Mouse (Mus musculus): ENCODE results near the gene Eif2b3. TPM values are rescaled to one million over a fixed set of nuclear protein-coding genes. Genes with fewer than 3 reads are reported as not detected.

Gene Eif2b3
- polyA plus RNA-seq, 1 experiment from 2014 or later: 41.0 TPM

DNA sequence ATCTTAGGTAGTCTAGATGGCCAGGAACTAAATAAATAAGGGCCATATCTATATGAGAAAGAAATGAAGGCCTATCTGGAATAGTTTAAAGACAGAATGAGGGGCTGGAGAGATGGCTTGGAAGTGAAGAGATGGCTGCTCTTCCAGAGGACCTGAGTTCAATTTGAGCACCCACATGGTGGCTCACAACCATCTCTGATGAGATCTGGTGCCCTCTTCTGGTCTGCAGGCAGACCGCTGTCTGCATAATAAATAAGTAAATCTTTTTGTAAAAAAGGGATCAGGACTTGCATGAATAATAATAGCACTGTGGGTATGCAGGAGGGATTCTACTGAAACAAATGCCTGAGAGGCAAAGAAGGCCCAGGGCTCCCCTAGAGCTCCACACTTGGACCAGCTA is 94.0 kb downstream of the Eif2b3 start:
- no peak for ATAC-seq (replicated peaks; ENCODE audit: low FRiP score, low read depth)
- H3K9me3 ChIP-seq (replicated peaks; ENCODE audit: low read length): no peaks in the 10 kb centered on the region
- 86% methylated on average over 1 of the region's 1 CpGs for WGBS
- H3K4me1 ChIP-seq (replicated peaks; ENCODE audit: insufficient read depth, low read length): no peaks in the 10 kb centered on the region
- no peaks in the 10 kb centered on the region for H3K27me3 ChIP-seq (ENCODE audit: insufficient read depth, low read length)
- DNase-seq (ENCODE audit: low spot score): no peak
- H3K27ac ChIP-seq: no peak overlapping the region
- H3K36me3 ChIP-seq (ENCODE audit: insufficient read depth, low read length): peaks cover 7% of the 10 kb centered on the region; the same call in 1 of the 2 replicates
- no peak overlapping the region for H3K4me2 ChIP-seq (ENCODE audit: low read length)
- TF ChIP-seq CTCF (IDR thresholded peaks at IDR 0.05; ENCODE audit: low read depth): no peak
- H3K4me3 ChIP-seq (replicated peaks; ENCODE audit: low read depth, low read length): no peak overlapping the region
- H3K9ac ChIP-seq (ENCODE audit: low read depth, low read length): no peak overlapping the region

DNA sequence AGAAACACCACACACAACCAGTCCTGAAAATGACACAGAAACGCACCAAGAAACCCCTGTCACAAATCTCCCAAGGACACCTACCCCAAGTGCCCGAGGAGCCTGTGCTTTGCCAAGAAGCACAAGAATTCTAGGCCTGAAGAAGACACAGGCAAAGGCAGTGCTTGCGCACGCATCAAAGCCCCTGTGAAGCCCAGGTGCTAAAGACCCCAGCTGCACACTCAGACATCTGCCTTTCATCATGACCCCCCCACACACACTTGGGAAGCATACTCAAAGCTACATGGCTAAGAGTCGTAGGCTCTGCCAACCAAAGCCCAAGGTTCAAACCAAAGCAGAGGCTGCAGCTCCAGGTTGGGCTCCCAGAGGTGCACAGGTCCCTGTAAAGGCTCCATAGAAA is 96.4 kb downstream of the Eif2b3 start:
- Histone ChIP-seq H3K27ac (no peak overlapping the region), H3K4me2 (ENCODE audit: low read length) (no peak overlapping the region), H3K4me1 (replicated peaks; ENCODE audit: insufficient read depth, low read length) (peaks cover 6% of the 10 kb centered on the region; the same call in 1 of the 2 replicates), H3K9me3 (replicated peaks; ENCODE audit: low read length) (no peaks in the 10 kb centered on the region), H3K27me3 (ENCODE audit: insufficient read depth, low read length) (no peaks in the 10 kb centered on the region), H3K4me3 (replicated peaks; ENCODE audit: low read depth, low read length) (no peak overlapping the region), H3K9ac (ENCODE audit: low read depth, low read length) (no peak overlapping the region), H3K36me3 (ENCODE audit: insufficient read depth, low read length) (no peaks in the 10 kb centered on the region)
- ATAC-seq (replicated peaks; ENCODE audit: low FRiP score, low read depth) (no peak), DNase-seq (ENCODE audit: low spot score) (no peak)
- WGBS: 86% methylated on average over 5 of the region's 5 CpGs
- TF ChIP-seq CTCF (IDR thresholded peaks at IDR 0.05; ENCODE audit: low read depth): no peak

DNA sequence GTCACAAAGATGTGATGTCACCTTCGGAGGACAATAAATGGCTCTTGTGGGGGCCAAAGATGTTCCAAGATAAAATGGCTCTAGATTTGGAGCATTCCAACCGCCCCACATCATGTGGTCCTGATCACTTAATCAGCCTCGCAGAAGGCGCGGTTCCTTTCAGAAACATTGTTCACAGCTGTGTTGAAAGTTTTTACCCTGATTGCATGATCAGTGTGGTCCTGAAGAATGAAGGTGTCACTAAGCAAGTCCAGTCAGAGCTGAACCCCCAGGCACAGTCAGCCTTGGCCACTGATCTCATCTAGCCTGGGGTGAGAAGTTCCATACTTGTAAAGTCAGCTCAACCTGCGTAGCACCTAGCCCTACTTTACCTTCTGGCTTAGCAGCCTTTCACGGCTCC is 98.7 kb downstream of the Eif2b3 start:
- H3K27ac ChIP-seq: no peak overlapping the region
- peaks cover 6% of the 10 kb centered on the region; the same call in 1 of the 2 replicates for H3K4me1 ChIP-seq (replicated peaks; ENCODE audit: insufficient read depth, low read length)
- no peaks in the 10 kb centered on the region for H3K36me3 ChIP-seq (ENCODE audit: insufficient read depth, low read length)
- no peak overlapping the region for H3K4me2 ChIP-seq (ENCODE audit: low read length)
- TF ChIP-seq CTCF (IDR thresholded peaks at IDR 0.05; ENCODE audit: low read depth): no peak
- H3K4me3 ChIP-seq (replicated peaks; ENCODE audit: low read depth, low read length): no peak overlapping the region
- H3K27me3 ChIP-seq (ENCODE audit: insufficient read depth, low read length): no peaks in the 10 kb centered on the region
- WGBS: 95% methylated on average over 7 of the region's 7 CpGs
- H3K9me3 ChIP-seq (replicated peaks; ENCODE audit: low read length): no peaks in the 10 kb centered on the region
- DNase-seq (ENCODE audit: low spot score) (no peak), ATAC-seq (replicated peaks; ENCODE audit: low FRiP score, low read depth) (no peak)
- no peak overlapping the region for H3K9ac ChIP-seq (ENCODE audit: low read depth, low read length)

DNA sequence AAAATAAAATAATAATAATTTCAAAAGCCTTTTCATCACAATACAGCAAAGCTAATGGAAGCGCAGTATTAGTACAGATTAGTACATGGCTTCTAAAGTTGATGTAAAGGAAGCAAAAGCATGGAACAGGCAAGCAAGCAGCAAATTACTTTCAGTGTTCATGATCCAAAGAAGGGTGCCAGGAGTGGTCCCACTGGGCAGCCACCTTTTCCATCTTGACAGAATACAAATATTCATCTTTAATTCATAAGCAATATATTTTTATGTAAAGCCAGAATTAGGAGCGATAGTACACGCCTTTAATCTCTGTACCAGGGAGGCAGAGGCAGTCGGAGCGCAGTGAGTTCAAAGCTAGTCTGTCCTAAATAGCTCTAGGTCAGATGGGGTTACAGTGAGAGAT is 100.4 kb downstream of the Eif2b3 start:
- Histone ChIP-seq H3K36me3 (ENCODE audit: insufficient read depth, low read length) (no peaks in the 10 kb centered on the region), H3K4me3 (replicated peaks; ENCODE audit: low read depth, low read length) (peak overlapping the region; percentile 56), H3K4me1 (replicated peaks; ENCODE audit: insufficient read depth, low read length) (peaks cover 6% of the 10 kb centered on the region; the same call in 1 of the 2 replicates), H3K27ac (peak overlapping the region; percentile 94), H3K27me3 (ENCODE audit: insufficient read depth, low read length) (no peaks in the 10 kb centered on the region), H3K4me2 (ENCODE audit: low read length) (peak overlapping the region; percentile 99), H3K9me3 (replicated peaks; ENCODE audit: low read length) (no peaks in the 10 kb centered on the region), H3K9ac (ENCODE audit: low read depth, low read length) (peak overlapping the region; percentile 63)
- ATAC-seq (replicated peaks; ENCODE audit: low FRiP score, low read depth) (no peak), DNase-seq (ENCODE audit: low spot score) (no peak)
- no peak for TF ChIP-seq CTCF (IDR thresholded peaks at IDR 0.05; ENCODE audit: low read depth)
- 78% methylated on average over 5 of the region's 5 CpGs for WGBS

DNA sequence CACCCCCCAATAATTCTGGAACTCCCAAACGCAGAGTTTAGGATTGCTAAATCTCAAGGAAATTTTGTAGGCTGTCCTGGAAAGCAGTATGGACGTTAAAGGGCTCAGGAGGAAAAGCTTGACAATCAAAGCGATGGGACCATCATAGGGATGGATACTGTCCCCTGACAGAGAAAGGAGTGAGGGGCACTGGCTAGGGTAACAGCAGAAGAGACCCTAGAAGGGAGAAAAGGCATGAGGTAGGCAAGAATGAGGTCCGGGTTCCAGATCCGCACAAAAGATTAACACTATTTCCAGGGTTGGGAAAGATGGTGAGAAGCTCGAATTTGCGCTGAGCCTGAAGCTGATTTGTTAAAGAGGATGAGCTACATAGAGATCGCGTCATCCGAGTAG is 100.8 kb downstream of the Eif2b3 start:
- Histone ChIP-seq H3K9ac (ENCODE audit: low read depth, low read length) (peak overlapping the region; percentile 63), H3K4me3 (replicated peaks; ENCODE audit: low read depth, low read length) (peak overlapping the region; percentile 56), H3K4me1 (replicated peaks; ENCODE audit: insufficient read depth, low read length) (peaks cover 9% of the 10 kb centered on the region), H3K27me3 (ENCODE audit: insufficient read depth, low read length) (no peaks in the 10 kb centered on the region), H3K27ac (peak overlapping the region; percentile 94), H3K4me2 (ENCODE audit: low read length) (peak overlapping the region; percentile 99), H3K36me3 (ENCODE audit: insufficient read depth, low read length) (no peaks in the 10 kb centered on the region), H3K9me3 (replicated peaks; ENCODE audit: low read length) (no peaks in the 10 kb centered on the region)
- DNase-seq (ENCODE audit: low spot score): no peak
- TF ChIP-seq CTCF (IDR thresholded peaks at IDR 0.05; ENCODE audit: low read depth): no peak
- ATAC-seq (replicated peaks; ENCODE audit: low FRiP score, low read depth): no peak; the same call in 1 of the 2 replicates
- WGBS: 5% methylated on average over 10 of the region's 10 CpGs

DNA sequence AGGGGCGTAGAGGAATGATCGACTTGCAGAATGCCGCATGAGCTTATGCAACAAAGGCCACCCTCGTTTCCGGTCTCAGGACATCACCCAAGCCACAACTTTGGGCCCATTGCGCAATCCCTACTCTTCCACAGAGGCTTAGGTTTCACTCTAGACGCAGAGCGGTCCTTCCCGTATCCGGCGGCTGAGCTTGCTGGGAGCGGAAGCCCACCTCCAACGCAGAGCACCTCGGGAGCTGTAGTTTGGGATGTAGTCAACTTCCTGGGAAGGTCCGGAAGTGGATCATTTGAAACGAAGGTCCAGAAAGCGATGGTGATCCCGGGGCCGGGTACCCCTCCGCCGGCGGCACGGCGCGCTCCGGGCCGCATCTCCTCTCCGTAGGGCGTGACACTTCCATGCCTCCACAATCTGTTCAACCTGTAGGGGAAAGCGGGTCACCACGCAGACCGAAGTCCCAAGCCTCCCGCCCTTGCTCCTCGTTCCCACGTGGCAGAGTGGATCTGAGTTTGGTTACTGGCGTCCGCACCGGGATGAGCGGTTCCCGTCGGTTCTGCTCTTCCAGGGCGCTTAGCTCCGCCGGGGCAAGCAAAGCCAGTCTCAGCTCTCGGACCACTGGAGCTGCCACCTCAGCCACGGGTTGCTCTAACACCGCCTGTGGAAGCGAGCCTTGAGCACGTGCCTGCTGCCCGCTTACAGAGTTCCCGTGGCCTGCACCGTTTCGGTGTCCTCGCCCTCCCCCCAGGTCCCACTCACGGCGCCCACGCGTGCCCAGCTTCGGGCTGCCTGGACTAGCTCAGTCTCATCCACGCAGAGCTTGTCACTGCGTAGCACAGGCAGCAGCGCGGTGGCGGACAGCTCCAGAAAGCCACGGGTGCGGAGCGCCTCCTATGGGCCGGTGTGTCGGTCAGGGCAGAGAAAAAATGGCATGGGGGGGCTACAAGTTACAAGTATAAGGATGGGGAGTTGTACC is 101.5 kb downstream of the Eif2b3 start:
- DNase-seq (ENCODE audit: low spot score): peak; percentile 100
- Histone ChIP-seq H3K27ac (peak overlapping the region; percentile 94), H3K27me3 (ENCODE audit: insufficient read depth, low read length) (no peaks in the 10 kb centered on the region), H3K4me1 (replicated peaks; ENCODE audit: insufficient read depth, low read length) (peaks cover 13% of the 10 kb centered on the region), H3K9me3 (replicated peaks; ENCODE audit: low read length) (no peaks in the 10 kb centered on the region), H3K9ac (ENCODE audit: low read depth, low read length) (peak overlapping the region; percentile 68), H3K36me3 (ENCODE audit: insufficient read depth, low read length) (no peaks in the 10 kb centered on the region), H3K4me2 (ENCODE audit: low read length) (peak overlapping the region; percentile 99), H3K4me3 (replicated peaks; ENCODE audit: low read depth, low read length) (peak overlapping the region; percentile 56)
- peak; percentile 88 for TF ChIP-seq CTCF (IDR thresholded peaks at IDR 0.05; ENCODE audit: low read depth)
- under 1% methylated on average over 69 of the region's 69 CpGs for WGBS
- ATAC-seq (replicated peaks; ENCODE audit: low FRiP score, low read depth): peak; percentile 93
